Mouse (Mus musculus) liver, embryonic 13.5 days (tissue): ENCODE measurements around the gene Trim50. TPM values are rescaled to one million over a fixed set of nuclear protein-coding genes. Genes with fewer than 3 reads are reported as not detected.

ENCODE experiments used
- ATAC-seq: fragments of 200-750 bp; cut with Nextera tagmentation; 2 replicates; pipeline ENCODE4 v1.8.0; 2017; ENCODE audit warnings: low read depth, mild to moderate bottlenecking, moderate number of reproducible peaks, moderate library complexity
- DNase-seq: peaks from one replicate; pipeline ENCODE4 v3.0.0; 2022
- H3K27ac ChIP-seq: fragments of 300-500 bp; sonication (generic); 2 replicates; pipeline ENCODE4 v1.5.1; 2015; ENCODE audit warnings: moderate library complexity, mild to moderate bottlenecking, inconsistent platforms
- H3K27me3 ChIP-seq: fragments of 300-500 bp; sonication (generic); 2 replicates; pipeline ENCODE4 v1.6.1; 2015; ENCODE audit warnings: mild to moderate bottlenecking, inconsistent platforms
- H3K36me3 ChIP-seq: fragments of 300-500 bp; sonication (generic); 2 replicates; pipeline ENCODE4 v1.6.1; 2015; ENCODE audit warnings: mild to moderate bottlenecking, inconsistent platforms
- H3K4me1 ChIP-seq: fragments of 300-500 bp; sonication (generic); replicated peaks from 2 replicates; pipeline ENCODE4 v1.6.1; 2015; ENCODE audit warnings: inconsistent platforms
- H3K4me2 ChIP-seq: fragments of 300-500 bp; sonication (generic); 2 replicates; pipeline ENCODE4 v1.6.1; 2015; ENCODE audit warnings: inconsistent platforms, mild to moderate bottlenecking, moderate library complexity
- H3K4me3 ChIP-seq: fragments of 300-500 bp; sonication (generic); replicated peaks from 2 replicates; pipeline ENCODE4 v1.5.1; 2015; ENCODE audit warnings: mild to moderate bottlenecking, inconsistent platforms
- H3K9ac ChIP-seq: fragments of 300-500 bp; sonication (generic); 2 replicates; pipeline ENCODE4 v1.6.1; 2015; ENCODE audit warnings: mild to moderate bottlenecking, inconsistent platforms
- H3K9me3 ChIP-seq: fragments of 300-500 bp; sonication (generic); replicated peaks from 2 replicates; pipeline ENCODE4 v1.6.1; 2016; ENCODE audit warnings: inconsistent platforms
- WGBS: fragments of 180-500 bp; shearing (Covaris S2); methylation state at CpG from one replicate; pipeline ENCODE4 v1.1.7; 2015; ENCODE audit not compliant: insufficient replicate concordance; 5-methylcytosine and 5-hydroxymethylcytosine counted together
- polyA plus RNA-seq: library from polyadenylated mRNA; unstranded; fragments of >200 nt; fragmentation: Nextera tagmentation; extraction: Ambion mirVana; gene quantifications from 2 replicates; pipeline ENCODE4 v1.2.1, GENCODE M21; 2015

The Trim50 gene
- not detected in 2 replicates for polyA plus RNA-seq

DNA sequence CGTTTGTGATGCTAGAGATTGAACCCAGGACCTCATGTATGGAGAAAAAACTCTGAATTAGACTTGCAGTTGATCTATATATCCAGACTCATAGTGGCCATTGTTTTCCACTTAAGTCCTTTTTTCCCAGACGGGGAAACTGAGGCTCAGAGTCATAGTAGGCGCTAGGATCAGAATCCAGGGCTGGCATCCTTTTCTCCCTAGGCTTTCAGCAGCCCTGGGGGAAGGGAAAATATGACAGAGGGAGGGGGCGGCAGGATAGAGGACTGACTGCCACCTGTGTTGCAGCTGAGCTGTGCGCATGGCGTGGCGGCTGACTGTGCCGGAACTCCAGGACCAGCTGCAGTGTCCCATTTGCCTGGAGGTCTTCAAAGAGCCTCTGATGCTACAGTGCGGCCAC, at the start of gene Trim50:
Trim50 (plus strand) TSS at position 301 of the 400 bp plus-strand sequence.
- no peaks in the 10 kb centered on the region for H3K36me3 ChIP-seq
- H3K27ac ChIP-seq: no peak within 1 kb of the TSS
- 56% methylated on average over 9 of the region's 9 CpGs for WGBS
- H3K4me2 ChIP-seq: no peak within 1 kb of the TSS
- 0 out of 2 replicates have a peak, but pooled peaks cover 3% of the 10 kb centered on the region for H3K9me3 ChIP-seq
- H3K9ac ChIP-seq: no peak within 1 kb of the TSS
- peaks cover 13% of the 10 kb centered on the region for H3K27me3 ChIP-seq
- no peaks in the 10 kb centered on the region for H3K4me1 ChIP-seq
- DNase-seq: no peak
- no peak for ATAC-seq
- H3K4me3 ChIP-seq: no peak within 1 kb of the TSS

- Histone ChIP-seq H3K9ac (no peak overlapping the region), H3K9me3 (no peaks in the 10 kb centered on the region), H3K4me2 (no peak overlapping the region), H3K36me3 (no peaks in the 10 kb centered on the region), H3K27me3 (0 out of 2 replicates have a peak, but pooled peaks cover 2% of the 10 kb centered on the region), H3K27ac (no peak overlapping the region), H3K4me1 (no peaks in the 10 kb centered on the region), H3K4me3 (no peak overlapping the region)
- 33% methylated on average over 10 of the region's 10 CpGs for WGBS
- ATAC-seq (no peak), DNase-seq (no peak)
Observed at GRCm38 (mm10) chr5:135306321-135306965, 46.7 kb upstream of the Trim50 start.

- ATAC-seq (no peak), DNase-seq (no peak)
- Histone ChIP-seq H3K27ac (no peak overlapping the region), H3K9ac (no peak overlapping the region), H3K4me3 (no peak overlapping the region), H3K27me3 (0 out of 2 replicates have a peak, but pooled peaks cover 3% of the 10 kb centered on the region), H3K4me1 (no peaks in the 10 kb centered on the region), H3K36me3 (no peaks in the 10 kb centered on the region), H3K9me3 (no peaks in the 10 kb centered on the region), H3K4me2 (no peak overlapping the region)
- 48% methylated on average over 3 of the region's 3 CpGs for WGBS
Observed at GRCm38 (mm10) chr5:135316177-135316576, 36.9 kb upstream of the Trim50 start.

GRCm38 (mm10) chr5:135319856-135320255, 33.2 kb upstream of the Trim50 start:
- 62% methylated on average over 2 of the region's 2 CpGs for WGBS

DNA sequence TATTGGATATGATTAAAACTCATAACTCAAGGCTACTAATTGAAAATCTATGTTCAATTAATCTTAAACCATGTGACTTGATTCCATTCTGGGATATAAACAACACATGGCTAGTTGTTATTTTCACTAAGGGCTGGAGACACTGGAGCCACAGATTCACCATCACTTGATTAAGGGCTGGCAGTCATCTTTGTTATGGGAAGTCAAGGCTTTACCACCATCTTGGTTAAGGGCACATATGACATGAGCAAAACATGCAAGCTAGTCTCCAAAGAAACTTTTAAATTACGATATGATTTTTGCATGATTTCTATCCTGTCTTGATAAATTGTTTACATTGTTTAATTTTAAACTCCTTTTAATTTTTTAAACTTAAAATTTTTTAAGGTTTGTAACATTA, 30.9 kb upstream of the Trim50 start:
- Histone ChIP-seq H3K9me3 (no peaks in the 10 kb centered on the region), H3K27me3 (no peaks in the 10 kb centered on the region), H3K27ac (no peak overlapping the region), H3K4me1 (no peaks in the 10 kb centered on the region), H3K4me2 (no peak overlapping the region), H3K4me3 (no peak overlapping the region), H3K9ac (no peak overlapping the region), H3K36me3 (no peaks in the 10 kb centered on the region)
- DNase-seq (no peak), ATAC-seq (no peak)
- 61% methylated on average over 1 of the region's 1 CpGs for WGBS

More at GRCm38 (mm10) chr5:135319856-135320255, 33.2 kb upstream of the Trim50 start:
- H3K4me2 ChIP-seq: no peak overlapping the region
- H3K4me1 ChIP-seq: no peaks in the 10 kb centered on the region
- H3K4me3 ChIP-seq: no peak overlapping the region
- no peaks in the 10 kb centered on the region for H3K36me3 ChIP-seq
- DNase-seq (no peak), ATAC-seq (no peak)
- no peak overlapping the region for H3K27ac ChIP-seq
- H3K9me3 ChIP-seq: no peaks in the 10 kb centered on the region
- no peaks in the 10 kb centered on the region for H3K27me3 ChIP-seq
- H3K9ac ChIP-seq: no peak overlapping the region

DNA sequence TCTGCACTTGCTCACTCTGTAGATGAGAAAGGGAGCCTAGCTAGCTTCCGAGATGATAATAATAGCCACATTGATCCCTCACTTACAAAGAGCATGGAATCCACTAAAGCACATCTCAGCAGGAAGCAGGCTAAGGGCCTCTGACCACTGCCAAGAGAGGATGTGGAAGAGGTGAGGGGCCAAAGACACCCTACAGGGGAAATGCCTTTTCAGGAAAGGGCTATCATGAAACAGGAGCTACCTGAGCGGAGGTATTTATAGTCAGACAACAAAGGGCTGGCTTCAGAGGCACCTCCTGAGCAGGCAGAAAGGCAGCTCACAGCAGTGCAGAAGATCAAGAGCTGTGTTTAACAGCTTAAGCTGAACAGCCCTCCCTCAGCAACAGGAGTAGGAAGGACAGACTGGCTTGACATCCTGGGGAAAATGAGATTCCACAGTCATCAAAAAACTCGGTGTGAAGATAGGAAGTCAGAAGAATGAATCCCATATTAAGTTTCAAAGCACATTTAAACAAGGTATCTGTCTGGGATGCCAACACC, 26.9 kb upstream of the Trim50 start:
- DNase-seq (no peak), ATAC-seq (no peak)
- Histone ChIP-seq H3K9me3 (no peaks in the 10 kb centered on the region), H3K9ac (no peak overlapping the region), H3K27me3 (no peaks in the 10 kb centered on the region), H3K36me3 (no peaks in the 10 kb centered on the region), H3K4me1 (no peaks in the 10 kb centered on the region), H3K4me3 (no peak overlapping the region), H3K4me2 (no peak overlapping the region), H3K27ac (no peak overlapping the region)
- 26% methylated on average over 3 of the region's 3 CpGs for WGBS

DNA sequence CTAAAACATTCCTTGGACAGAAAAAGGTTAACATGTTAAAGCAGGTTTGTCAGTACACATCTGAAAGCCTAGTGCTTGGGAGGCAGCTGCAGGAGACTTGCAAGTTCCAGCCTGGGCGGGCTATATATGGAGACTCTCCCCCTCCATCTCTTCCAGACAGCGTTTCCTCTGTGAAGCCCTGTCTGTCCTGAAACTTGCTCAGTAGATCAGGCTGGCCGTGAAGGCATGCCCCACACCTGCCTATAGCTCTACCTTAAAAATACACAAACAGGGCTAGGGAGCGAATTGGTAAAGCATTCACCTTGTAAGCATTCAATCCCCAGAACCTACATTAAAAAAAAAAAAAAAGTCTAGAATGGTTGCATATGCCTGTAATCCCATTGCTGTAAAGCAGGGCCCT, 23.6 kb upstream of the Trim50 start:
- no peak overlapping the region for H3K27ac ChIP-seq
- WGBS: 58% methylated on average over 4 of the region's 4 CpGs
- no peaks in the 10 kb centered on the region for H3K9me3 ChIP-seq
- H3K4me2 ChIP-seq: no peak overlapping the region
- H3K36me3 ChIP-seq: no peaks in the 10 kb centered on the region
- no peaks in the 10 kb centered on the region for H3K4me1 ChIP-seq
- H3K9ac ChIP-seq: no peak overlapping the region
- no peak for ATAC-seq
- no peak overlapping the region for H3K4me3 ChIP-seq
- DNase-seq: no peak
- no peaks in the 10 kb centered on the region for H3K27me3 ChIP-seq

- DNase-seq (no peak), ATAC-seq (no peak)
- Histone ChIP-seq H3K36me3 (no peaks in the 10 kb centered on the region), H3K27ac (no peak overlapping the region), H3K9ac (no peak overlapping the region), H3K4me2 (no peak overlapping the region), H3K27me3 (no peaks in the 10 kb centered on the region), H3K4me3 (no peak overlapping the region), H3K9me3 (no peaks in the 10 kb centered on the region), H3K4me1 (no peaks in the 10 kb centered on the region)
- WGBS: 63% methylated on average over 5 of the region's 5 CpGs
Observed at GRCm38 (mm10) chr5:135330201-135330600, 22.9 kb upstream of the Trim50 start.

DNA sequence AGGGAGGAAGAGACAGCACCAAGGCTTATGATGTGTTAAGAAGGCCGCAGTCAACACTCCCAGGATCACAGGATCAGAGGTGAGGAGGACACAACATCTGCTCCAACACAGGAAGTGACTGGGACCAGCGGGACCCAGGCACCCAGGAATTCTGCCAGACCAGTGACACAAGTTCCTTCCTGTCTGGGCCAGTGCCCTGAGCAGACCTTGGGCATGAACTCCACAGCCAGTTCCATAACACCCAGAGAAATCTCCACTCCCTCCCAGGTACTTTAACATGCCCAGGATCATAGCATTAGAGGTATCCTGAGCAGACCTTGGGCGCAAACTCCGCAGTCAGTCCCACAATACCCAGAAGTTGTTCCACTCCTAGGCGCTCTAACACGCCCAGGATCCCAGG, 21.9 kb upstream of the Trim50 start:
- Histone ChIP-seq H3K9ac (no peak overlapping the region), H3K4me2 (no peak overlapping the region), H3K27ac (no peak overlapping the region), H3K36me3 (no peaks in the 10 kb centered on the region), H3K27me3 (no peaks in the 10 kb centered on the region), H3K9me3 (no peaks in the 10 kb centered on the region), H3K4me1 (no peaks in the 10 kb centered on the region), H3K4me3 (no peak overlapping the region)
- WGBS: 59% methylated on average over 6 of the region's 6 CpGs
- DNase-seq (no peak), ATAC-seq (no peak)

DNA sequence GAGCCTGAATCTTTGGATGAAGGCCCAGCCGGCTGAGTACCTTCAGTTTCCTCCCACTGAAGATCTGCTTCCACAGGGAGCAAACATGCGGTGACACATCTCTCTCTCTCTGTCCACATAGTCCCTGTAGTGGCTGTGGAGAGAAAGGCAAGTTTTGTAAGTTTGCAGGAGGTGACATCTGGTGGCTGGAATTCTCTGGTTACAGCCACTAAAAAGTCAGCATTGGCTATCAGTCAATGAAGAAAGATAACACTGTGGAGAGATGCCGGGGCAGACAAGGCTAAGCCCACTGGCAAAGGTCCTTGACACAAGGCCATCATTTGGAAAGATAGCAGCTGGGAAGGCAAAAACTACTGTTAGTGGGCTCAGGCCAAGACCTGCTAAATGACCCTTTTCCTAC, 15.5 kb upstream of the Trim50 start:
- ATAC-seq: no peak
- no peak for DNase-seq

GRCm38 (mm10) chr5:135345989-135346388, 7.1 kb upstream of the Trim50 start:
- Histone ChIP-seq H3K9ac (no peak overlapping the region), H3K4me1 (no peaks in the 10 kb centered on the region), H3K27me3 (no peaks in the 10 kb centered on the region), H3K27ac (no peak overlapping the region), H3K36me3 (no peaks in the 10 kb centered on the region), H3K4me3 (no peak overlapping the region), H3K9me3 (no peaks in the 10 kb centered on the region), H3K4me2 (no peak overlapping the region)
- ATAC-seq: no peak
- 39% methylated on average over 7 of the region's 7 CpGs for WGBS
- no peak for DNase-seq

More for the DNA sequence above, 15.5 kb upstream of the Trim50 start:
- no peak overlapping the region for H3K4me3 ChIP-seq
- no peak overlapping the region for H3K9ac ChIP-seq
- H3K27me3 ChIP-seq: peaks cover 5% of the 10 kb centered on the region; the same call in 1 of the 2 replicates
- H3K27ac ChIP-seq: no peak overlapping the region
- H3K4me1 ChIP-seq: no peaks in the 10 kb centered on the region
- no peaks in the 10 kb centered on the region for H3K36me3 ChIP-seq
- WGBS: 53% methylated on average over 3 of the region's 3 CpGs
- H3K4me2 ChIP-seq: no peak overlapping the region
- H3K9me3 ChIP-seq: no peaks in the 10 kb centered on the region

GRCm38 (mm10) chr5:135346430-135346829, 6.7 kb upstream of the Trim50 start:
- 17% methylated on average over 1 of the region's 1 CpGs for WGBS
- no peaks in the 10 kb centered on the region for H3K36me3 ChIP-seq
- DNase-seq: no peak
- H3K4me2 ChIP-seq: no peak overlapping the region
- no peaks in the 10 kb centered on the region for H3K27me3 ChIP-seq
- no peak overlapping the region for H3K9ac ChIP-seq
- H3K27ac ChIP-seq: no peak overlapping the region
- no peak overlapping the region for H3K4me3 ChIP-seq
- ATAC-seq: no peak
- H3K4me1 ChIP-seq: no peaks in the 10 kb centered on the region
- no peaks in the 10 kb centered on the region for H3K9me3 ChIP-seq
